Mouse (Mus musculus) thymus, adult 18-20 months (tissue): Measurements from ENCODE around the gene Cntf.
"Not testable (repeated sequence)": the region's sequence is repeated elsewhere in the genome, so short reads cannot be mapped to it uniquely, and the experiment has no call there.

Source experiments
- DNase-seq, 2 experiments: peaks; one replicate each; pipeline ENCODE4 v3.0.0; 2022; ENCODE audit warnings: mixed read lengths in 2 of 2

Gene Cntf

DNA sequence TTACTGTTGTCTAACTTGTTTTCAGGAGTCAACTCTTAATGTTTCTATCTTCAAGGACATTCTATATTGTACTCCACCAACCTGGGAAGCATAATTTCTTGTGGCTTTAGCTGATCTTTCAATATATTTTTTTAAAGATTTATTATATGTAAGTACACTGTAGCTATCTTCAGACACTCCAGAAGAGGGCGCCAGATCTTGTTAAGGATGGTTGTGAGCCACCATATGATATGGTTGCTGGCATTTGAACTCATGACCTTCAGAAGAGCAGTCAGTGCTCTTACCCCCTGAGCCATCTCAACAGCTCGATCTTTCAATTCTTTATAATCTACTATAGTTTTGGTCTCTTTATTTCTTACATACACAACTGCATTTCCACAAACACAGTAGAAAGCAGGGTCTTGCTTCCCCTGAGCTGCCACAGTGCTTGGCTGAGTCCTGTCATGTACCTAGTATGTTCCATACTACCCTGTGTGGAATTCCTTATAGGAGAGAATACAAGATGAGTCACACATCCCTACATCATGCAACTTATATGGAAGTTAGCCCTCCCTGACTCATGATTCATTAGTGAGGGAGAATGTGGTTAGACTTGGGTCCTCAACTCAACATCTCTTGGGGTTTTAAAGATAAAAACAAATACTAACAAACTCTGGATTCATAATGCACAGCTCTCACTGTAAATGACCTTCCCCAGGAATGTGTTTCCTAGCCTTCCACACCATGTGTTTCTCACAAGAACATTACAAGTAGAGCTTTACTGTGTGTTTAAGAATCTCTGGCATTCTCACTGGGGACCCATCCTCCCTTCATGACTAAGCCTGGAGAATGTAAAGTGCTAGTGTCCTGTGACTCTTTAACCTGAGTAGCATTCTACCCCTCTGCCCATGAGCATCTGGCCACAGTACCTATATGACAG is 3.0 kb downstream of the Cntf start:
- DNase-seq: peak in 1 of 2 experiments; percentile 10

DNA sequence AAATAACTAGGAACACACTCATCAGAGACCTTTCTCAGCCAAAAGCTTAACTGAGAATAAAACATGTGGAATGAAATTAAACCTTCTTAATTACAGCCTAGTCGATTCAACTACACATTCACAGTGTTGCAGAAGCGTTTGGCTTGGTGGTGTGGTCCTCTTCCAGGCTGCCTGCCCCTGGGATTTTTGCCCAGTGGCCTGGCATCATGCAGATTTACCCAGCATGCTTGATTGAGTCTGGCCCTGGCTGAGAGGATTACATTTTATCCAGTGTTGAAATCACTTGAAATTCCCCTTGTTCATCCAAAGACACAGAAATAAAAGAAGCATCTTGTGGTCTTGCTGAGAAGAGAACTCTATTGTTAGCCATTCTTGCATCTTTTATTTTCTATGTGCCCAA is 5.8 kb downstream of the Cntf start:
- no peak for DNase-seq

DNA sequence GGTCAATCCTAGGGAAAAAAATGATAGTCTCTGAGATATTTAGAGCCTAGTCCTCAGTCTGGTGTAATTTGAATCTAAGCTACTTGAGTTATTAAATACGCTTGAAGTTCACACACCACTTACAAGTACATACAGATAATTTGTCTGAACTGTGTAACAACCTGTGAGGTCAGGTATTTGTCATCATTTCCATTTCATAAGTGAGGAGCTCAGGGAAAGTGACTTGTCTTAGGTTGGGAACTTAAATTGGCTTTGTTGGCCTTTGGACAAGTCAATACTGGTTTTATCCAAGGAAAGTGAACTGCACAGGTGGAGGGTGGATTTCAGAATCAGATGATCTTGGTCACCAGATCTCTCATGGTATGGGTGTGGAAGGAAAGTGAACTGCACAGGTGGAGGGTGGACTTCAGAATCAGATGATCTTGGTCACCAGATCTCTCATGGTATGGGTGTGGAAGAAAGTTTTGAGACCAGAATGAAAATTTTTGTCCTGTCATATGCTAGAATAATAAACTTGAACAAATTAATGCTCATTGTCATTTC is 6.4 kb downstream of the Cntf start:
- DNase-seq: no peak

DNA sequence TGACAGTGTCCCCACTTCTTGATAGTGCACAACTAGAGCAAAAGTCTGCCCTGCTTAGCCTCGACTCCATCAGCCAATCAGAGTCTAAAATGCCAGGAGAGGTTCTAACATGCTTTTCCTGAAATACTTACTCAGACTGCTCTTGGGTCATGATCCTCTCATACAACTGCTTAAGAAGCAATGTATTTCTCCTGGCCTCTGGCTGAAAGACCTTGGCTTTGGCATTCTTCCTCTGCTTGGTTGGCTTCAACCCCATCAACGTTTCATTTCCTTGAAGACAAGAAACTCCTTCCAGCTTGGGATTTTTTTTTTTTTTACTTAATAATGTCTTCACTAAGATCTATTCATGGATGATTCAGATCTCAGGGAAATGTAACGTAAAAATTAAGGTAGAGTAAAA is 9.1 kb downstream of the Cntf start:
- DNase-seq: no peak

DNA sequence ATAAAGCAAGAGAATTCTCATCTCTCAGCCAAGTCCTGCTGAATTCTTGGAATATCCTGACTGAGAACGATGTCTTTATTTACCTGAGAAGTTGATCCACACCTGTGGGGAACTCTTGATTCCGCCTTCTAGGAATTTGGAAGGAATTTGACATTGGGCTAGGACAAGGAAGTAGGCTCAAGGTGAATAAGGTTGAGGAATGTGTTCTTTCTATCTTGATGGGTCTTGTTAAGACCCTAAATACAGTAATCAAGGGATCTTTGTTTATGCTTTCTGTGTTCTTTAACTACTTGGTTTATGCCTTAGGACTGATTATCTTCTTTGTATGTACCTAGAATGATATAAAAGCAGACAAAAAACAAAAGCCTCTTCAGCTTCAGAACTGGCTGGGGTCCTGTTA is 33.5 kb downstream of the Cntf start:
- no peak for DNase-seq

DNA sequence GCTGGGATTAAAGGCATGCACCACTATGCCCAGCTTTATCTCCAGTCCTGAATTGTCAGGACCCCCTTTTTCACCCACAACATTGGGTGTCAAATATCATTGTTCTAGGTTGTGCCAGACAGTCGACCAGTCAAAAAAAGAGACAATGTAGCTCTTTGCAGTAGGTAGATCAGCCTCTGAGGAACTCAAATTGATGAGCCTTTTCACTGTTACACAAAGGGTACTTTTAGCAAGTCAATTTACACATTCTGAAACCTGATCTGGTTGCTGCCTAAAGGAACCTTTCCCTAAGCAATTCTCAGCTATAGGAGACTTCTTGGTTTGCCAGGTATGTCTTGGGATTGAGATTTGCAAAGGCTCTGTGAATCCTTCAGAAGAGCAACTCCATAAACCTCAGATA is 34.4 kb downstream of the Cntf start:
- no peak for DNase-seq

DNA sequence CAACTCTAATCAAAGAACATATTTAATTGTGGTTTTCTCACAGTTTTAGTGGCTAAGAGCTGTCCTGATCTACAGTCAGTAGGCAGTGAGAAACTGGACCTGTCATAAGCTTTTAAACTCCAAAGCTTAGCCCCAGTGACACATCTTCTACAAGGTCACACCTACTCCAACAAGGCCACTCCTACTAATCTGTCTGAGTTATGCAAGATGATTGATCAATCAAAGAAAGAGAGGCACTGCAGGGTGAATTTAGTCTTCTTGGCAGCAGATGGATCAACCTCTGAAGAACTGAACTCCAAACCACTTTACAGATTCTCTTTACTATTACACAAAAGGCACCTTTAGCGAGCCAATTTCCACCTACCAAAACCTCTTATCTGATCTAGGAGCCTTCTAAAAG is 39.6 kb downstream of the Cntf start:
- no peak for DNase-seq

DNA sequence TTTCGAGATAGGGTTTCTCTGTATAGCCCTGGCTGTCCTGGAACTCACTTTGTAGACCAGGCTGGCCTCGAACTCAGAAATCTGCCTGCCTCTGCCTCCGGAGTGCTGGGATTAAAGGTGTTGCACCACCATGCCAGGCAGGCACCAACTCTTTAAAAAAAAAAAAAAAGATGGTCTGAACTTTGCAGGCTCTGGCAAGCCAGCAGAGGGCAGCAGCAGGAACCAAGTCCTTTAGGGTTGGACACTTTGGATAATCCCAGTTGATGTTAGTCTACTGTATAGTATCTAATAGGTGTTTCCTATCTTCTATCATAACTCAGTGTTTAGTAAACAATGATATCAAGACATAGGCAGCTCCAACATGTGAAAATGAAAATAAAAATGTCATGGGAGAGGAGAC is 43.1 kb downstream of the Cntf start:
- peak in 1 of 2 experiments; percentile 4 for DNase-seq

DNA sequence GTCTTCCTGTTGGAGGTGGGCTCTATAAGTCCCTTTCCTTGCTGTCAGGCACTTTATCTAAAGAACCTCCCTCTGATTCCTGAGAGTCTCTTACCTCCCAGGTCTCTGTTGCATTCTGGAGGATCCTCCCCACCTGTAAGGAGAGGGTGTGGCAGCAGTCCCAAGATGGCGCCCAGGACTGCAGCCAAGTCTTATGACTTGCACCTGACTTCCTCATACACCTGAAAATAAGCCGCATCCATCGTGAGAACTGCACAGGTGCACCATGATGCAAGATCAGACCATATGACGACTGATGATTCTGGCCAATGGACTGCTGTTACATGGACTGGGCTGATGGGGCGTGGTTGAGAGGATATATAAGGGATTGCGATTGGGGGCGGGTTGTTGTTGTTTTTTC is 43.8 kb downstream of the Cntf start:
- not testable (repeated sequence) for DNase-seq

DNA sequence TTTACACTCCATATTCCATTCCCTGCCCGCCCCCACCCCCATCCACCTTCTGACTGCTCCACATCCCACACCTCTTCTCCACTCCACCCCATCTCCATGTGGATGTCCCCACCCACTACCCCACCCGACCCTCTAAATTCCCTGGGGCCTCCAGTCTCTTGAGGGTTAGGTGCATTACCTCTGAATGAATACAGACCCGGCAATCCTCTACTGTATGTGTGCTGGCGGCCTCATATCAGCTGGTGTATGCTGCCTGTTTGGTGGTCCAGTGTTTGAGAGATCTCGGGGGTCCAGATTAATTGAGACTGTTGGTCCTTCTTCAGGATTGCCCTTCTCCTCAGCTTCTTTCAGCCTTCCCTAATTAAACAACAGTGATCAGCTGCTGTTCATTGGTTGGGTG is 44.5 kb downstream of the Cntf start:
- DNase-seq: not testable (repeated sequence)

DNA sequence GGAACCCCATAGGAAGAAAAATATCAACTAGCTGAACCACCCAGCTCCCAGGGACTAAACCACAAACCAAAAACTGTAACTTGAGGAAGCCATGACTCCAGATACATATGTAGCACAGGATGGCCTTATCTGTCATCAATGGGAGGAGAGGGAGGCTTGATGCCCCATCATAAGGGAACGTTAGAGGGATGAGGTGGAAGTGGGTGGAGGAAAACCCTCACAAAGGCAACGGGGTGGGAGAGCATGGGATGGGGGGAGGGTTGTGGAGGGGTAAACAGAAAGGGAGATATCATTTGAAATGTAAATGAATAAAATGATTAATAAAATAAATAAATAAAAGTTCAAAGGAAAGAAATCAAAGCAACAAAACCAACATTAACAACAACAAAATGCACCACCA is 45.0 kb downstream of the Cntf start:
- DNase-seq: no peak

DNA sequence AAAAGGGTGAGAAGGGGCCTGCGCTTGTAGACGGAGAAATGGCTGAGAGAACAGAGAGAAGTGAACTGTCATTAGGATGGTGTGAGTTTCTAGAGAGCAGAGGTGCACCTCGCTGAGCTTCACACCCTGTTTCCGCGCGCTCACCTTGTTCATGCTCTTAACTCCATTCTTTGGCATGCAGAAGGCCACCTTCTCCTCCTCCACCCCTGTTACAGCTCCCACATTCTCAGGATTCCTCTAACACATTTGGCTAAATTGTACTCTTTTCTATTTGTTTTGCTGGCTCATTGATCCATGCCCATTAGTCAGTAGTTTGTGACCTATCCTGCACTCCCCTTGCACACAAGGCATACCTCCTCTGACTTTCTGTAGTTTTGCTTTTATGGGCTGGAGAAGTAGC is 46.2 kb downstream of the Cntf start:
- DNase-seq: no peak
